10 mouse cellular contexts compared by ENCODE assay signal in genomic region chr16:33921514-33921913, GRCm38 (mm10). TPM values are rescaled to one million over a fixed set of nuclear protein-coding genes. Genes with fewer than 3 reads are reported as not detected.
DNase-seq lines count a peak whose midpoint lies in the region; ATAC-seq and TF ChIP-seq lines count a peak whose summit lies in the region.
"Had no signal": no experiment of that assay in that cellular context is flagged by ENCODE, and none has a peak within 500 bp of the region (broad histone marks: within the 10 kb centered on the region; RNA-seq: fewer than 3 reads in every experiment).

No protein-coding gene starts in this region.

- peak overlapping the region; percentile 6 to 70; a peak in 1 of 4 replicates for H3K27ac ChIP-seq in heart, embryonic 14.5 days (replicated peaks in 1 of 2; ENCODE audit: control insufficient read depth in 1 of 2, insufficient read depth in 1 of 2, low read depth in 2 of 2, low read length in 2 of 2)
- peak overlapping the region; percentile 19 for H3K27ac ChIP-seq in lung, embryonic 16.5 days (ENCODE audit: low read length)
- H3K27ac ChIP-seq in limb, embryonic 14.5 days (replicated peaks; ENCODE audit: low read depth, low read length), result peak overlapping the region; percentile 1
- H3K27ac ChIP-seq in stomach, embryonic 16.5 days (ENCODE audit: low read length), result peak overlapping the region; percentile 63

- no peak for ATAC-seq in heart, embryonic 14.5 days (ENCODE audit: insufficient number of reproducible peaks, insufficient read depth, low FRiP score, low read depth)
- ATAC-seq in lung, embryonic 16.5 days (ENCODE audit: low read depth), result 0 out of 2 replicates have a peak, but pooled peaks have one; percentile 19
- ATAC-seq in limb, embryonic 14.5 days (ENCODE audit: low FRiP score, low read depth), result no peak
- ATAC-seq in stomach, embryonic 16.5 days (ENCODE audit: insufficient read depth, low FRiP score), result no peak

- H3K4me3 ChIP-seq in heart, embryonic 14.5 days (ENCODE audit: control insufficient read depth in 1 of 2, insufficient read depth in 1 of 2, low read depth in 1 of 2, low read length in 2 of 2), result no peak overlapping the region
- no peak overlapping the region for H3K4me3 ChIP-seq in lung, embryonic 16.5 days (ENCODE audit: low read length)
- no peak overlapping the region for H3K4me3 ChIP-seq in limb, embryonic 14.5 days (replicated peaks; ENCODE audit: low read length)
- H3K4me3 ChIP-seq in stomach, embryonic 16.5 days (replicated peaks; ENCODE audit: low read length), result no peak overlapping the region

- H3K36me3 ChIP-seq in heart, embryonic 14.5 days (ENCODE audit: control insufficient read depth, insufficient read depth, low read length), result peaks cover 25% of the 10 kb centered on the region
- no peaks in the 10 kb centered on the region; the same call in 1 of the 2 replicates for H3K36me3 ChIP-seq in lung, embryonic 16.5 days (ENCODE audit: control insufficient read depth, insufficient read depth, low read length)
- peaks cover 8% of the 10 kb centered on the region for H3K36me3 ChIP-seq in limb, embryonic 14.5 days (ENCODE audit: control insufficient read depth, insufficient read depth, low read length)
- 0 out of 2 replicates have a peak, but pooled peaks cover 7% of the 10 kb centered on the region for H3K36me3 ChIP-seq in stomach, embryonic 16.5 days (ENCODE audit: control insufficient read depth, insufficient read depth, low read length)

- intact Hi-C loops in left cerebral cortex, postnatal 14 days (cut with DNase I), result no loop called here

- DNase-seq in heart, adult 11 months, result no peak
- DNase-seq in lung, postnatal 25 days (ENCODE audit: low spot score), result no peak
- DNase-seq in limb, embryonic 14.5 days (ENCODE audit: low spot score), result no peak
- no peak for DNase-seq in right cerebral cortex, adult 2 months (ENCODE audit: low spot score in 2 of 2)
- DNase-seq in left cerebral cortex, postnatal 14 days (ENCODE audit: low spot score in 2 of 2), result no peak
- DNase-seq: kidney, adult 9 months; right cerebral cortex, adult 18-20 months had no signal

- no peak overlapping the region for H3K4me2 ChIP-seq in heart, embryonic 14.5 days (ENCODE audit: low read length)
- H3K4me2 ChIP-seq in lung, embryonic 16.5 days (ENCODE audit: low read depth, low read length), result no peak overlapping the region
- no peak overlapping the region for H3K4me2 ChIP-seq in limb, embryonic 14.5 days (replicated peaks; ENCODE audit: low read depth, low read length, severe bottlenecking)
- H3K4me2 ChIP-seq in stomach, embryonic 16.5 days (ENCODE audit: low read depth, low read length), result no peak overlapping the region

- TF ChIP-seq POLR2A in limb, embryonic 14.5 days (IDR thresholded peaks at IDR 0.05; ENCODE audit: borderline replicate concordance, extremely low read depth, insufficient read depth, insufficient read length), result no peak

- no peak overlapping the region for H3K9ac ChIP-seq in heart, embryonic 14.5 days (ENCODE audit: low read length)
- H3K9ac ChIP-seq in lung, embryonic 16.5 days (ENCODE audit: low read length), result no peak overlapping the region
- H3K9ac ChIP-seq in limb, embryonic 14.5 days (ENCODE audit: low read depth, low read length, severe bottlenecking), result no peak overlapping the region
- no peak overlapping the region for H3K9ac ChIP-seq in stomach, embryonic 16.5 days (ENCODE audit: low read length)

- 66% methylated on average over 5 of the region's 5 CpGs for WGBS in heart, embryonic 14.5 days
- WGBS in lung, embryonic 16.5 days, result 44% methylated on average over 5 of the region's 5 CpGs
- WGBS in limb, embryonic 14.5 days, result 59% methylated on average over 5 of the region's 5 CpGs
- WGBS in stomach, embryonic 16.5 days, result 48% methylated on average over 5 of the region's 5 CpGs

- no peaks in the 10 kb centered on the region for H3K27me3 ChIP-seq in heart, embryonic 14.5 days (ENCODE audit: control insufficient read depth, insufficient read depth, low read length)
- H3K27me3 ChIP-seq in lung, embryonic 16.5 days (ENCODE audit: control insufficient read depth, insufficient read depth, low read depth, low read length), result no peaks in the 10 kb centered on the region
- H3K27me3 ChIP-seq in limb, embryonic 14.5 days (ENCODE audit: control insufficient read depth, insufficient read depth, low read length), result no peaks in the 10 kb centered on the region
- no peaks in the 10 kb centered on the region for H3K27me3 ChIP-seq in stomach, embryonic 16.5 days (ENCODE audit: control insufficient read depth, insufficient read depth, low read length)

- no peaks in the 10 kb centered on the region; the same call in 1 of the 2 replicates for H3K9me3 ChIP-seq in heart, embryonic 14.5 days (ENCODE audit: control insufficient read depth, low read length)
- H3K9me3 ChIP-seq in lung, embryonic 16.5 days (ENCODE audit: control insufficient read depth, low read length), result no peaks in the 10 kb centered on the region
- no peaks in the 10 kb centered on the region for H3K9me3 ChIP-seq in limb, embryonic 14.5 days (ENCODE audit: control insufficient read depth, low read length)
- H3K9me3 ChIP-seq in stomach, embryonic 16.5 days (replicated peaks; ENCODE audit: control insufficient read depth, low read length), result no peaks in the 10 kb centered on the region

- H3K4me1 ChIP-seq in heart, embryonic 14.5 days (ENCODE audit: control insufficient read depth in 2 of 2, insufficient read depth in 2 of 2, low read length in 2 of 2), result peaks cover 43 to 53% of the 10 kb centered on the region in 2 experiments
- H3K4me1 ChIP-seq in lung, embryonic 16.5 days (replicated peaks; ENCODE audit: control insufficient read depth, insufficient read depth, low read length), result peaks cover 35% of the 10 kb centered on the region
- peaks cover 43% of the 10 kb centered on the region for H3K4me1 ChIP-seq in limb, embryonic 14.5 days (ENCODE audit: control insufficient read depth, insufficient read depth, low read length)
- peaks cover 47% of the 10 kb centered on the region for H3K4me1 ChIP-seq in stomach, embryonic 16.5 days (ENCODE audit: control insufficient read depth, insufficient read depth, low read length)

RNA-seq across cellular contexts. Expression of gene Umps, which starts 45.3 kb away (rescaled TPM):
- polyA plus RNA-seq in heart, embryonic 14.5 days (2014; fragmentation: Nextera tagmentation; extraction: Ambion mirVana), result 26.9 and 29.7 TPM in 2 replicates
- 43.8 and 49.9 TPM in 2 replicates for polyA plus RNA-seq in lung, embryonic 16.5 days (2015; fragmentation: Nextera tagmentation; extraction: Ambion mirVana)
- polyA plus RNA-seq in limb, embryonic 14.5 days (2012; rRNA removed), result 25.8 and 31.7 TPM in 2 replicates
- polyA plus RNA-seq in limb, embryonic 14.5 days (2014; fragmentation: Nextera tagmentation; extraction: Ambion mirVana), result 50.6 and 52.6 TPM in 2 replicates
- polyA plus RNA-seq in stomach, embryonic 16.5 days (2015; fragmentation: Nextera tagmentation; extraction: Ambion mirVana), result 53.5 and 54.5 TPM in 2 replicates
- total RNA-seq in left cerebral cortex, postnatal 14 days (2021), result 10 to 100 TPM; 14.6 to 15.3 TPM

Comparison
In these comparisons a context has a peak if more than half of its experiments do, and no peak if none do; other contexts are left out.
1. H3K27ac ChIP-seq: peak in every context shown above with its lines; median percentile 63 in stomach, embryonic 16.5 days; 38 in heart, embryonic 14.5 days; 19 in lung, embryonic 16.5 days; 1 in limb, embryonic 14.5 days.